Mouse (Mus musculus) adrenal gland, adult 8-10 months (tissue): ENCODE results near the gene Ywhah. TPM values are rescaled to one million over a fixed set of nuclear protein-coding genes. Genes with fewer than 3 reads are reported as not detected.
A peak's percentile ranks its signal among the peaks of the same experiment; 100 is the strongest.

Experiments
- DNase-seq: peaks from one replicate; pipeline ENCODE4 v3.0.0; 2022
- total RNA-seq, 4 experiments: library from RNA; stranded (reverse); gene quantifications; 2 replicates each; pipeline ENCODE4 v1.2.4; 2022

Ywhah gene
- total RNA-seq = 100 to 1,000 TPM; 160 to 184 (median 171) TPM

- DNase-seq = peak; percentile 94
Measured at GRCm38 (mm10) chr5:33018561-33019425, at the start of gene Ywhah. Ywhah (plus strand) TSS chr5:33018816.

DNA sequence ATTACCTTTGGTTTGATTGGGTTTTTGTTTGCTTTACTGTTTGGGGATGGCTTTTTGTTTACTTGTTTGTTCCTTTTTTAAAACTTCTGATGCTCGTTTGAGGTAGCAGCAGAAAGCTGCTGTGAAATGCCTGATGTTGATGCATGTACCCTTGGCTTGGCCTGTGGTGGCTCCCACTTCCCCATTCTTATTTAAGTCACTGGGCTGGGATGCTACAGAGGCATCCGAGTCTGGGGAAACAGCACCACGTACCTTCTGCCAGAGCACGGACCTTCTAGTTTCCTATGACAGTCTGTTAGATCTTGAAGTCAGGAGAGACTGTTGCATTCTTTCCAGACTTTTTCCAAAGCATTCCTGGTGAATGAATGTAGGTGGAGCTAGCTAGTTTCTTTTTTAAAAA is 42.1 kb upstream of the Ywhah start:
- no peak for DNase-seq

DNA sequence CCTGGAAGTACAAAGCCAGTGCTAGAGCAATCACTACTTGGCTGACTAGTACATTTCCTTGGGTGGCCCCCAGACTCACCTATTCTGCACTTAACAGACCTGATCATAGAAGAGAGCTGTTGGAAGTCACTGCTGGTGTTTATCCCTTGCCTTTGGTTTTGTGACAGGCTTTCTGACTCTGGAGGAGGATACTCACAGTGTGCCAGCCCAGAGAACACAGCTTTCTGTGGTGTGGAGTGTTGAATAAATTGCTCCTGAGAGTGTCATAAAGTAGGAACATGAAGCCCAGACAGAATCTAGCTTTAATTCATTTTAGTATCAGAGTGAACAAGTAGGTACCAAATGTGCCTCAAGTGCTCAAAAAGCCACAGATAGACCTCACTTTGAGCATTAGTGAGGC is 41.4 kb upstream of the Ywhah start:
- DNase-seq = no peak

DNA sequence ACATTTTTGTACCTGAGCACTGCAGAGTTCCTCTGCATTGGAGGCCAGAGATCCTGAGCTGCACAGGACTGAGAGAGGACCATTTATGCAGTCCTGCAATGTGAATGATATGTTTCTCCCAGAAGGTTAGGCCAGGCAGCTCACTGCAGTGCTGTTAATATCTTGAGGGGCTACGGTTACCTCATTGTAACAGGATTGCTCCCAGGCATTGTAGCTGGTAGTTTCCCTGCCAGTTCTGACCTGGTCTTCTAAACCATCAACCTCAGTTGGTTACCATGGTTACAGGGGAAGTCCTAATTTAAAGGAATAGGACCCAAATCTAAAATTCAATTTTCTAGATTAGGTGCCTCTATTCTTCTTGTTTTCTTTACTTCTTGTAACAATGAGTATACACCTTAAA is 33.2 kb upstream of the Ywhah start:
- no peak for DNase-seq

- DNase-seq = no peak
Measured at GRCm38 (mm10) chr5:32987873-32988272, 30.7 kb upstream of the Ywhah start.

DNA sequence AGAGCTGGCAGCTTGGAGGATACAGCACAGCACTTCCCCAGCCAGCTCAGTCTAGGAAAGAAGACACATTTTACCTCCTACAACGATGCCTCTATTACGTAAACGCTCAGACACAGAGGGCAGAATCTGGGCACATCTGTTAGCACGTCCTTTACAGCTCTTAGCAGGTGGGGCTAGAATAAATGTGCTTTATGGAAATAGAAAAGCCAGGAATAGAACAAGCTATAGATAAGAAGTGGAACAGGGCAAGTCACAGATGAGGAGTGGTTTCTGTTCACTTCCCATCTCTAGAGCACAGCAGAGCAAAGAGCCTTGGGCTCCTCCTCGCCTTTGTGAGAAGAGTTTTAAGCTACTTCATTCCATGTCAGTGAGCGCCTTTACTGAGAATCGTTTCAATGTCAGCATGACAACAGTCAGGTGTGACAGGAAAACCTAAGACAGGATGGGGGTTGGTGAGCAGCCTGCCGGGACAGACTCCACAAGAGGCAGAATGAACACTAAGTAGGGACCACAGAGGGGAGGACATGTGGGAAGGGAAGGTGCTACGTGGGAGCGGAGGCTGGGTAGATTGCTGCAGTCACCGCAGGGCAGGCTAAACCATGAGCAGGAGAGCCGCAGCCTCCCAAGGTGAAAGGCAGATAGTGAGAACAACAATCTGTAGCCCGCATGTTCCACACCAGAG is 28.5 kb upstream of the Ywhah start:
- DNase-seq = no peak

DNA sequence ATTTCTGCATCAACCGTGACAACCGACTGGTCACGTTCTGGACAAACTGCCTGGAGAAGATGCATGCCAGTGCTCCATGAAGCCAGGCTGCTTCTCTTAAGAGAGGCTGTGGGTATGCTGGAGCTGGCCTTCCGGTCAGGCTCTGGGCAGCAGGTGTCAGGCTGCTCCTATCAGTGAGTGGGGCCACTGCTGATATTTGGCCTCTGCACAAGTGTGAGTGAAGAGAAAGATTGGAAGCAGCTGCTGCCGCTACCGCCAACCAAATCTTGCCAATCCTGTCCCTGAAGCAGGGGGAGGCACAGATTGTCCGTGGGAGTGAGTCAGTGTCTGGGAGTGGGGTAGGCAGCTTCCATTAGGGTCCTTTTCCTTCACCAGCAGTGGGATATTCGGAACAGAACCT is 27.5 kb upstream of the Ywhah start:
- DNase-seq = no peak

- DNase-seq = no peak
Measured at GRCm38 (mm10) chr5:32994471-32994870, 24.1 kb upstream of the Ywhah start.

GRCm38 (mm10) chr5:32995756-32996155 is 22.9 kb upstream of the Ywhah start:
- no peak for DNase-seq

GRCm38 (mm10) chr5:32996560-32996959 is 22.1 kb upstream of the Ywhah start:
- DNase-seq = no peak

DNA sequence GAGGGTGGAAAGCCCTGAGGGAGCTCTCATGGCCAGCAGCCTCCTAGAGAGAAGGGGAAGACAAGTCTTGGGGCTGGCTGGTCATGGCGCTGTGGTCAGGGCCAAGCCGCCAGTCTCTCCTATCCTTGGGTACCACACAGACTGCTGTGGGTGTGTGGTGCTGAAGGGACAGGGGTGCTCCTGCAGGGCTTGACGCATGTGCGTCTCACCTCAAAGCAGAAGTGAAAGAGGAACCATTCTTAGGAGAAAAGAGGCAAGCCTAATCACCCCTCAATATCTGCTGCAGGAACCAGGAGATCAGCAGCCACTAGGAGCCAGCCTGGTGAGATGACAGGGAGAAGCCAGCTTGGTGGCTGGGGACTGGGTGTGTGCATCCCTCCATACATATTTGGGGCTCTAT is 20.9 kb upstream of the Ywhah start:
- DNase-seq = no peak

GRCm38 (mm10) chr5:32998783-32999182 is 19.8 kb upstream of the Ywhah start:
- no peak for DNase-seq

GRCm38 (mm10) chr5:33001111-33001510 is 17.5 kb upstream of the Ywhah start:
- no peak for DNase-seq

GRCm38 (mm10) chr5:33002781-33003180 is 15.8 kb upstream of the Ywhah start:
- DNase-seq = peak; percentile 64

GRCm38 (mm10) chr5:33003500-33003899 is 15.1 kb upstream of the Ywhah start:
- no peak for DNase-seq

DNA sequence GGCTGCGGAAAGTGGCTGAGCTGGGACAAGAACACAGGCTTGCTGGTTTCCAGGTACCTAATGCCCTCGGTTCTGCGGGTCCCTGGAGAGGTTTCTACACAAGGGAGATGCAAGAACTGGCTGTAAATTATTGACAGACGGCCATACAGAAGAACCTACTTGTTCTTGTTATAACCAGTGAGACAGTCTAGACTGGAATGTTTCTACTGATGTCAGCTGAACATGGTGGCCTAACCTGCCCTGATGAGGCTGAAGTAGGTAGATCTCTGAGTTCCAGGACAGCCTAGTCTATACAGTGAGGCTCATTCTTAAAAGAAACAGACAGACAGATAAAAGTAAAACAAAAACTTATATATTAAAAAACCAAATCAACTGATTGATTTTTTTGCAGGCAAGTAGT is 14.5 kb upstream of the Ywhah start:
- no peak for DNase-seq

DNA sequence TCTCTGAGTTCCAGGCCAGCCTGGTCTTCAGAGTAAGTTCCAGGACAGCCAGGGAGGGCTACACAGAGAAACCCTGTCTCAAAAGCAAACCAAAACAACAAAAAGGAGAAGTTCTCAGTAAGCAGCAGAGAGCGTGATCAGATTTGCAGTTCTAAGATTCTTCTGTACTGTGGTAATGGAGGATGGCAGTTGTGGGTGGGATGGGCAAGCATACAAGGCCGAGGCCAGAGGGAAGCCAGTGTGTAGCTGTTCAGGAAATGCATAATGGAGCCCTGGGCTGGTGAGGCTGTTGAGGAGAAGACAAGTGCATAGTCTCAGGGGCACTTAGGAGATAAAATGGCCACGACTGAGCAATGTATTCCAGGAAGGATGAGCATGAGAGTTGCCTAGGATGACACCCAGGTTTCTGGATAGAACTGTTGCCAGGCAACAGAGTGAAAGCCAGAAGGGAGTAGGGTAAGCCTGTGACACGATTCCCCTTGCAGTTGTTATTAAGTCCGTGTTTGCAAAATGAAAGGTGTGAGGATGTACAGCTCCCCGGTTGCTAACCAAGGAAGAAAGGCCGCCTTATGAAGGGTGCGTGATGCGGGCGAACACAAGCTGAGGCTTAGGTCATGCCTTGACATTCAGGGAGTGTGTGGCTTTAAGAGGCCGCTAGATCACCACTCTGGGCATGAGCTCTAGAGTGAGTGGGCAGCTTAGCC is 13.0 kb upstream of the Ywhah start:
- no peak for DNase-seq

GRCm38 (mm10) chr5:33006670-33007069 is 11.9 kb upstream of the Ywhah start:
- no peak for DNase-seq

DNA sequence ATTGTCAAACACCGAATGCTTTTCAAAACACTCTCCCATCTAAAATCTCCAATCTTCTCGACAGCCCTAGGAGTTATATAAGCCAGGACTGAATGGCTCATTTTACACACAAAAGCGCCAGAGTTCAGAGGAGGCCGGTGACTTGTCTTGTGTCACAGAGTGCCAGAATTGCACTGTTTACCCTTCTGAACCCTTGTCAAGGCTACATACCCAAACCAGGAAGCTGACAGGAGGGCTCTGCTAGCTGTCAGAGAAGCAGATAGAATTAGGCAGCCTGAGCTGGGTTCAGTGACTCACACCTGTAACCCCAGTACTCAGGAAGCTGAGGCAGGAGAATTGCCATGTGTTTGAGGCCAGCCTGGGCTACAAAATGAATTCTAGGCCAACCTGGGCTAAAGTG is 11.2 kb upstream of the Ywhah start:
- DNase-seq = no peak

DNA sequence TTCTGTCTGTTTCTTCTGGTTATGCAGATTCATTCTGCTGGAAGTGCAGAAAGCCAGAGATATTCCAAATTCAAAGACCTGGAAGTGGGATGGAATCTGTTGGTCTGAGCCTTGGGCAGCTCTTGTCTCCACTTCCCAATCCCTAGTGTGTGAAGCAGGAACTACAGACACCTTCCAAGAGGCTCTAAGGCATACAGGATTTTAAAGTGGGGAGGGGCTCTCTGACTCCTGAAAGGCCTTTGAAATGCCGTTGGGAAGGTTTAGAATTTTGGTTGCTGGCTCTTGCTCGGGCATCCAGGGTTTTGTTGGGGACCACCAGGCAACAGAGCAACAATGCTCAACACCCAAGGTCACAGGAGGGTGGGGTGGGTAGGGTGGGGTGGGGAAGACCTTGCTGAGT is 9.3 kb upstream of the Ywhah start:
- no peak for DNase-seq

DNA sequence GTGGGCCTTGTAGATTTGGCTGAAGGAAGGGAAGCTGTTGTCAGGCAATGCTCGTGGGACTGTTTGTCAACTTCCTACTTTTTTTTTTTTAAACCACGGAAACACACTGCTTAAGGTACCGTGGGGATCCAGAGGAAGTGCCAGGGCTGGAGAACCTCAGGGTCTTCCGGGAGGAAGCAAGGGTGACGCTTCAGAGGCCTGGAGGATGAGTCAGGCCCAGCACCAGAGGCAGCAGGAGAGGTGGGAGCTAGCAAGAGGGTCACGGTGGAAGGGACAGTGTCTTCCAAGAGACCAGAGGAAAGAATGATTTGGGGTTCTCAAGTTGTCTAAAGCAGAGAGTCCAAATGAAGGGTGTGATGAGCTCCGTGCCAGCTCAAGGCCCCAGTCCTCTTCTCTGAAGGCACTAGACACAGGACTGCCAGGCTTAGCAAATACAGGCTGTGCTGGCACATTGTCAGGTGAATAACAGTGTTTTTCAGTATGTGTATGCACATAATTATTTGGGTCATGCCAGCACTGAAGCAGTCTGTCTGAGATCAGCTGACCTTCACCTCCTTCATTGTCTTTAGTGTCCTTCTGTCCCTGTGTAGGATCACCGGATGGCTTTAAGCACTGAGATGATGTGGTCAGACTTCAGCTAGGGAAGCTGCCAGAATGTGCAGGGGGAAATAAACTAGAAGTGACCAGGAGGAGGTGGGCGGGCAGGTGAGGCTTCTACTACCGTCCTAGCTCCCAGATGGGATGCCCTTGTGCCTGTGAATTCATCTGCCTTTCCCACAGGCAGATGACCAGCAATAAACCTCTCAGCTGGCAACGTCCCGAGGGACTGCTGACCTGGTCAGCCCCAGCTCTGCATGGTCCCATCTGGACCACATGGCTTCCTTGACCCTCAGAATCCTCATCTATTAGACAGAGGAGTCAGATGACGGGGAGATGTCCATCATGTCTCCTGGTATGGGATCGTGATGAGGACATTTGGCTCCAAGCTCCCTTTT is 8.5 kb upstream of the Ywhah start:
- DNase-seq = no peak
